Mouse (Mus musculus) myocyte (in vitro differentiated cells): ENCODE results near the gene Cblc.

ENCODE experiments used
- CEBPB ChIP-seq: IDR thresholded peaks from 2 replicates; pipeline ENCODE4 v1.6.1; 2011; ENCODE audit warnings: mild to moderate bottlenecking, moderate library complexity; ENCODE audit not compliant: poor library complexity, insufficient read depth, severe bottlenecking
- E2F4 ChIP-seq: IDR thresholded peaks from one replicate; pipeline ENCODE4 v1.6.1; 2011; ENCODE audit warnings: mild to moderate bottlenecking, control low read depth, moderate library complexity; ENCODE audit not compliant: insufficient read depth
- MAX ChIP-seq: IDR thresholded peaks from one replicate; pipeline ENCODE4 v1.6.1; 2011; ENCODE audit warnings: low read depth, mild to moderate bottlenecking, control low read depth
- POLR2A ChIP-seq: IDR thresholded peaks from one replicate; pipeline ENCODE4 v1.6.1; 2011; ENCODE audit warnings: low read depth, mild to moderate bottlenecking, control low read depth, moderate library complexity; ENCODE audit not compliant: insufficient read length
- POLR2AphosphoS2 ChIP-seq: IDR thresholded peaks from one replicate; pipeline ENCODE4 v1.6.1; 2011; ENCODE audit warnings: low read depth, control low read depth; ENCODE audit not compliant: insufficient read length
- REST ChIP-seq: IDR thresholded peaks from one replicate; pipeline ENCODE4 v1.6.1; 2011; ENCODE audit warnings: mild to moderate bottlenecking, control low read depth, moderate library complexity; ENCODE audit not compliant: insufficient read depth, insufficient read length
- SRF ChIP-seq: IDR thresholded peaks from one replicate; pipeline ENCODE4 v1.6.1; 2011; ENCODE audit warnings: low read depth; ENCODE audit not compliant: control insufficient read depth, insufficient read length
- TCF12 ChIP-seq: IDR thresholded peaks from one replicate; pipeline ENCODE4 v1.6.1; 2011; ENCODE audit warnings: mild to moderate bottlenecking, control low read depth; ENCODE audit not compliant: poor library complexity, insufficient read depth, severe bottlenecking
- TCF3 ChIP-seq: IDR thresholded peaks from one replicate; pipeline ENCODE4 v1.6.1; 2011; ENCODE audit warnings: low read depth, control low read depth; ENCODE audit not compliant: insufficient read length
- USF1 ChIP-seq: IDR thresholded peaks from one replicate; pipeline ENCODE4 v1.6.1; 2011; ENCODE audit warnings: low read depth, mild to moderate bottlenecking, control low read depth, moderate library complexity

DNA sequence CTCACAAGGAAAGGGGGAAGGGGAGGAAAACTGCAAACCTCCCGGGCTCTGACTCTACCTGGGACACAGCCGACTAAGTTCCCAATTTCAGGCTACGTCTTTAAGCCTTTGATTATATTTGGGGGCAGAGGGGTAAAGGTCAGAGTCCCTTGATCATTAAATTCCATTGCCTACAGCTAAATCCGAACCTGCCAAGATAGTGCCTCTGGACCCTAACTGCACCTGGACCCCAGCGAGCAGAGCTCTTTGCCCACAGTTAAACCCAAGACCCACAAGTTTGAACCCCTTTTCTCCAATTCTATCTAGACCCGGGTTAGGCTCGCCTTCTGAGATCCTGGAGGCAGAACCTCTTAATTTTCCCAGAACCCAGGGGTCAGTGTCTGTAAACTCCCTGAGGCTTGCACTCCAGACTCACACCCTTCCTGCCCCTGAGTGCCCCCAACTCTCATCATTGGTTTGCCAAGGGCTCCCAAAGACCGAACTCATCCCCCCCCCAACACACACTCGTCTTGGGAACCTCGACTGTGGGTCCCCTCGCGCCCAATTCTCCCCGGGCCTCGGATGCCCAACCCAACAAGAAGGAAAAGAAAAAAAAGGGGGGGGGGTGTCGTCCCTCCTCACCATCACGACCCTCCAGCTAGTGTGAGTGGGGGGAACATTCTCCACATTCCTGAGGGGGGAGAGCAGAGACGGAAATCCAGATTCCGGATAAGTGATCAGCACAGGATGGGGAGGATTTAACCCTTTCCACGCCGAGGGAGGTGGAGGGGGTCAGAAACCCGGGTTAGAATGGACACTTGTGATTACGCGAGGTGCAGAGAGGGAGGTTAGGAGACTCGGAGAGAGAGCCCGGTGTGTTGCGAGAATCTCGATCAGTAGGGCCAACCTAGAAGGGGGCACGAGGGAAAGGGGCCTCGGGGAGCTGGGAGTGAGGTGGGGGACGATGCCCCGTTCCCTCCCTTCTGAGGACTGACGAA, 48.1 kb downstream of the Cblc start:
- no peak for TF ChIP-seq POLR2A
- TF ChIP-seq REST: no peak
- TF ChIP-seq MAX: no peak
- no peak for TF ChIP-seq TCF12
- no peak for TF ChIP-seq USF1
- no peak for TF ChIP-seq SRF
- no peak for TF ChIP-seq E2F4
- no peak for TF ChIP-seq TCF3
- TF ChIP-seq CEBPB: no peak
- no peak for TF ChIP-seq POLR2AphosphoS2
